Mouse (Mus musculus) liver (tissue): ENCODE results near the gene Zfp455.
"Not testable (repeated sequence)": the region's sequence is repeated elsewhere in the genome, so short reads cannot be mapped to it uniquely, and the experiment has no call there.

Experiments used
- DNase-seq: peaks from one replicate; pipeline ENCODE4 v3.0.0-alpha.2; 2020; ENCODE audit warnings: mixed read lengths

The Zfp455 gene

GRCm38 (mm10) chr13:67194340-67194894 is at the start of gene Zfp455:
Gene Zfp455, plus strand, starts transcription at chr13:67194506.
- DNase-seq, result peak; percentile 10

GRCm38 (mm10) chr13:67166122-67166521 is 28.2 kb upstream of the Zfp455 start:
- not testable (repeated sequence) for DNase-seq

DNA sequence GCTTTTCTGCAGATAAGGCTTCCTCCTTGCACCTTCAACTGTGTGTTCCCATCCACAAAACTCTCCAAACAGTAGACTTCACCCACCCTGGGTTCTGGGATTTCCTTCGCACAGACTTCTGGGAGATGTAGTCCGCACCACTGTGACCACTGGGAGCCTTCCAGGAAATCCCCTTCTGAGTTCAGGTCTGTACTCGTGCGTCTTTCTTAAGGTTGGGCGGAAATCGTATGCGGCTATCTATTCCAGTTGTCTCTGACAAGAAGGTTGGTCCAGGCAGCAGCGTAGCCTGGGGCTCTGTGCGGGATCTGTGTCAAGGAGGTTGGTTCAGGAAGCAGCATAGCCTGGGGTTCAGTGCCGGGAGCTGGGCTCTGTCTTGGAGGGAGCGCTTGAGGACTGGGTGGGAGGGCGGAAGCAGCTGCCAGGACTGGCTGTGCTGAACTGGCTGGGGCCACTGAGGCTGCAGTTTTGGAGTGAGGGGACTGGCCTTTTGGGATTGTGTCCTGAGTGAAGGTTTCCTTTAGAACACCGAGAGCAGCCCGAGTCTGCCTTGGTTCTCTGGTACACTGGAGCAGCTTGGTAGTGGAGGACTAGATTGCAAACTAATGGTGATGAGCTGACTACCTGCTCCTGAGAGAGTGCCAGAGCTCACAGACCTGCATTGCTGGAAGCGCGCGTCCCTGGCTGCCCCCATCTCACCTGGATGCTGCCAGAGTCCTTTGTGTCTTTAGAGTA is 21.1 kb upstream of the Zfp455 start, which contains the start of gene Rsl1:
Rsl1 (plus strand) TSS at position 192 of the 732 bp plus-strand sequence.
- DNase-seq, result peak; percentile 42

DNA sequence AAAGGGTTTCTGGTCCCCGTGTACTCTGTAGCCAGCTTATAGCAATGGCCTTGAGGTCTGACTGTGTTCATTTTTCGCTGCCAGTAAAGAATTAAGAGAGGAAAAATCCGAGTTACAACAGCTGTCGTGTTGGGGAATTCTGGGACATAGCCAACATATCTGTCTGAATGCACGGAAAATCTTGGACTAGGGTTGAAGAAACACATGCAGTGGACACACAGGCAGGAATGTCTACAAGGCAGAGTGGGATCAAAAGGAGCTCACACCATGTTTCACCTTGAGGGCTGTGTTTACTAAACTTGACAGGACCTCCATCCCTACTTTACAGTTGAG is 20.6 kb upstream of the Zfp455 start:
- no peak for DNase-seq

GRCm38 (mm10) chr13:67201656-67202055 is 7.3 kb downstream of the Zfp455 start:
- DNase-seq, result no peak

DNA sequence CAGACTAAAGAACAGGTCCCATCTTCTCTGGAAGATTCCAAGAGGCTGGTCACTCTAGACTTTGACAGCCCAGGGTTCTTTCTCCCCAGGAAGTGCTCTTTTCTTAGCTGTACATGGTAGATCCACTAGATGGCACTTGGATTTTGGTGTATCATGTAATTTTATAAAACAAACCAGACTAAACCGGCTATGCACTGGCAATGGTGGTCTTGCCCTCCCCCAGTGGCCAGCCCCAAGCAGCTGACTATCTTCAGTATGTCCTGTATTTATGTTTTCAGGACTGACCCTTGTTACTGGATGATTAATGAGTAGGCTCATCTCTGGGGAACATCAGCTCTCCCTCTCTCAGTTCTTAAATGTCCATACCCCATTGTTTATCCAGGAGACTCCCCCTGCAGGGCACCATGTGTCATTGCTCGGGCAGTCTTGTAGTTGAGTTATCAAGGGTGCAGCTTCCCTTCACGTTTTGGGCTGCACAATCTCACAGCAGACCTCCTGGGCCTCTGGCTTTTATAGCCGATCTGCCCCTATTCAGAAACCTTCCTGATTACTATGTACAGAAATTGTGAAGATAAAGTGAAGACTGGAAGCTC is 19.8 kb downstream of the Zfp455 start:
- DNase-seq, result no peak
